Mouse (Mus musculus): ENCODE data around the gene Emc7. TPM values are rescaled to one million over a fixed set of nuclear protein-coding genes. Genes with fewer than 3 reads are reported as not detected.

The Emc7 gene
- polyA plus RNA-seq (2017; shearing (Covaris generic)) = 15.7 TPM

DNA sequence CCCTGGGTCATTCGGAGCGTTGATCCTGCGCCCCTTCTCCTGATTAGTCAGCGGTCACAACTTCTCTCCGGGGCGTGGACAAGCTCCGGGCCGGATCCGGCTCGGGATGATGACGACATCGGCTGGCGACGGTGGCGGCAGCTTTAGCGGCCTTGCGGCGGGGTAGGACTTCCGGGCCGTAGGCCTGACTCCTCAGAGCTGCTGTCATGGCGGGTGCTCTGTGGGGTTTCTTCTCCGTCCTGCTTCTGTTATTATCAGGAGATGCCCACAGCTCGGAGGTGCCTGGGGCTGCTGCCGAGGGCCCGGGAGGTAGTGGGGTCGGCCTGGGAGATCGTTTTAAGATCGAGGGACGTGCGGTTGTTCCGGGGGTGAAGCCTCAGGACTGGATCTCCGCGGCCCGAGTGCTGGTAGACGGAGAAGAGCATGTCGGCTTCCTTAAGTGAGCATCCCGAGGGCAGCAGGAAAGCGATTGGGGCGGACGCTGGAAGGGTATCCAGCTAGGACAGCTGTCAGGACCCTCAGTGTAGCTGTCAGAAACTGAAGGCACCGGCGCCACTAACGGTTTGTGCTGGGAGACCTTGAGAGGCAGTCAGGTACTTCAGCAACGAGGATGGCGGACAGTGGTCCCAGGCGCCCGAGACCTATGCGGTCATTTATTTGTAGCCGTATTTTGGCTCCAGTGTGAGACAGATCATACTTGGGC is at the start of gene Emc7:
Gene Emc7, plus strand, starts transcription at position 136 of the 703 bp plus-strand sequence.

DNA sequence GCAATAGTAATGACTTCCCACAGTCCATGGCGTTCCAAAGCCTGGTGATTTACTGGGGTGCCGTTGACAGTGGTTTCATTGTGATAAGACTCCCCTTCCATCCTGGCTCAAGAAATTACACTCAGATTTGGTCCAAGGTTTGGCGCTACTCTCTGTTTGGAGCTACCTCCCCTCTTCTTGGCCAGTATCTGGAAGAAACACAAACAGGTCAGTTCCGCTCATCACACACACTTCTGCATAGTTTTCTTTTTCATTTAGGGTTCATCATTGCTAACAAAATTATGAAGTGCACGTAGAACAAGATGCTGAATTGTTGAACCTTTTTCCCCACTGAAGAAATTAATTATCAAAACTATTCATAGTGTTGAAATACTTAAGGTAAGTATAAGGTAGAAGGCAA is 25.9 kb downstream of the Emc7 start, which contains the start of gene Chrm5:
Gene Chrm5, minus strand, starts transcription at position 101 of the 400 bp plus-strand sequence.

DNA sequence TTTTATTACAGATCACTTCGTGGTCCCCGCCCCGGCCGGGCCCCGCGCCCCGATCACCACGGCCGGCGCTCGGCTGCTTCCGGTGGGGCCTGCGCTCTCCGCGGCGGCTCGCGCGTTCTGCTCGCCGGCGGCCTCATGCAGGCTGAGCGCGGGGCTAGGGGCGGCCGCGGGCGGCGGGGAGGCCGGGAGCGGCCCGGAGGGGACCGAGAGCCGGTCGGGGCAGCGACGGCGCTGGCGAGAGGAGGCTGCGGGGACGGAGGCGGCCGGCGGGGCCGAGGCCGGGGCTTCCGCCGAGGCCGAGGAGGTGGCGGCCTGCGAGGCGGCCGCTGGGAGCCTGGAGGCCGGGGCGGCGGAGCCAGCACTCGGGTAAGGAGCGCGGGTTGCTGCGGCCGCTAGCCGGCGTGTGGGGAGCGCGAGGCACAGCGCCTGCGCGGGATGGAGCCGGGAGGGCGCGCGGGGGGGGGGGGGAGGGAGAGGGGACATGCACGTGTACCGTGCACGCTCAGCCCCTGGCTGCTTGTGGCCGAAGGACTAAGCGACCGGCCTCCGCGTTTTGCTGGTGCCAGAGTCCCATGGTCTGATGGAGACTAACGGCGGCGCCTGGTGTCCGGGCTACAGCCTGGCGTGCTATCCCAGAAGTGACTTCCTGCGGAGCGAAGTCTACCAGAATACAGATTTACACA is 38.2 kb downstream of the Emc7 start, which contains the start of gene Aven:
Gene Aven, plus strand, starts transcription at position 109 of the 683 bp plus-strand sequence.

Other genes starting within 250 kb of the Emc7 start
- 96.7 TPM for gene Lpcat4, start 215.5 kb upstream of the Emc7 start, polyA plus RNA-seq (2017; shearing (Covaris generic))
- gene Nutm1, start 195.7 kb upstream of the Emc7 start, polyA plus RNA-seq (2017; shearing (Covaris generic)) = not detected
- 131 TPM for gene Nop10, start 193.1 kb upstream of the Emc7 start, polyA plus RNA-seq (2017; shearing (Covaris generic))
- 39.5 TPM for gene Slc12a6, start 189.2 kb upstream of the Emc7 start, polyA plus RNA-seq (2017; shearing (Covaris generic))
- not detected for gene Gm21985, start 188.7 kb upstream of the Emc7 start, polyA plus RNA-seq (2017; shearing (Covaris generic))
- gene Emc4, start 87.0 kb upstream of the Emc7 start, polyA plus RNA-seq (2017; shearing (Covaris generic)) = 66.4 TPM
- gene Katnbl1, start 75.8 kb upstream of the Emc7 start, polyA plus RNA-seq (2017; shearing (Covaris generic)) = 16.8 TPM
- gene Chrm5, start 25.8 kb downstream of the Emc7 start, polyA plus RNA-seq (2017; shearing (Covaris generic)) = not detected
- gene Aven, start 38.0 kb downstream of the Emc7 start, polyA plus RNA-seq (2017; shearing (Covaris generic)) = 40.9 TPM

All from effector memory CD4-positive, alpha-beta T cell, adult 5 months (primary cell).